Mouse (Mus musculus) stomach, postnatal 0 days (tissue): ENCODE results near the gene B230118H07Rik. TPM values are rescaled to one million over a fixed set of nuclear protein-coding genes. Genes with fewer than 3 reads are reported as not detected.

Source experiments
- ATAC-seq: fragments of 200-750 bp; cut with Nextera tagmentation; 2 replicates; pipeline ENCODE4 v1.8.0; 2017; ENCODE audit not compliant: low FRiP score, low TSS enrichment
- DNase-seq: peaks from one replicate; pipeline ENCODE4 v3.0.0-alpha.2; 2016; ENCODE audit warnings: low spot score
- H3K27ac ChIP-seq: fragments of 300-500 bp; sonication (generic); replicated peaks from 2 replicates; pipeline ENCODE4 v1.5.1; 2014; ENCODE audit warnings: mild to moderate bottlenecking, control low read depth
- H3K27me3 ChIP-seq: fragments of 300-500 bp; sonication (generic); 2 replicates; pipeline ENCODE4 v1.6.1; 2014; ENCODE audit warnings: low read length; ENCODE audit not compliant: control insufficient read depth, insufficient read depth
- H3K36me3 ChIP-seq: fragments of 300-500 bp; sonication (generic); 2 replicates; pipeline ENCODE4 v1.6.1; 2014; ENCODE audit warnings: low read length, mixed read lengths; ENCODE audit not compliant: control insufficient read depth, insufficient read depth
- H3K4me1 ChIP-seq: fragments of 300-500 bp; sonication (generic); replicated peaks from 2 replicates; pipeline ENCODE4 v1.6.1; 2014; ENCODE audit warnings: antibody characterized with exemption; ENCODE audit not compliant: control insufficient read depth, insufficient read depth
- H3K4me2 ChIP-seq: fragments of 300-500 bp; sonication (generic); replicated peaks from 2 replicates; pipeline ENCODE4 v1.6.1; 2014; ENCODE audit warnings: low read depth, mild to moderate bottlenecking, control low read depth, moderate library complexity
- H3K4me3 ChIP-seq: fragments of 300-500 bp; sonication (generic); 2 replicates; pipeline ENCODE4 v1.5.1; 2014; ENCODE audit warnings: low read depth, low read length, control low read depth
- H3K9ac ChIP-seq: fragments of 300-500 bp; sonication (generic); 2 replicates; pipeline ENCODE4 v1.6.1; 2014; ENCODE audit warnings: mild to moderate bottlenecking, low read length, control low read depth, mixed read lengths
- H3K9me3 ChIP-seq: fragments of 300-500 bp; sonication (generic); 2 replicates; pipeline ENCODE4 v1.6.1; 2016; ENCODE audit warnings: low read length; ENCODE audit not compliant: control insufficient read depth
- CTCF ChIP-seq: IDR thresholded peaks from 2 replicates; pipeline ENCODE4 v1.5.1; 2016; ENCODE audit warnings: antibody characterized with exemption, low read depth, mild to moderate bottlenecking, moderate library complexity
- EP300 ChIP-seq: optimal IDR thresholded peaks from 2 replicates; pipeline ENCODE3; 2016; ENCODE audit warnings: antibody characterized with exemption
- WGBS: fragments of 180-500 bp; shearing (Covaris S2); extraction: QIAGEN DNeasy Blood & Tissue Kit; methylation state at CpG from one replicate; pipeline ENCODE4 v1.1.7; 2014; 5-methylcytosine and 5-hydroxymethylcytosine counted together
- polyA plus RNA-seq: library from polyadenylated mRNA; unstranded; fragments of >200 nt; fragmentation: Nextera tagmentation; extraction: Ambion mirVana; gene quantifications from 2 replicates; pipeline ENCODE4 v1.2.1, GENCODE M21; 2015

The B230118H07Rik gene
- polyA plus RNA-seq, 1 experiment from 2014 or later = 36.5 TPM

DNA sequence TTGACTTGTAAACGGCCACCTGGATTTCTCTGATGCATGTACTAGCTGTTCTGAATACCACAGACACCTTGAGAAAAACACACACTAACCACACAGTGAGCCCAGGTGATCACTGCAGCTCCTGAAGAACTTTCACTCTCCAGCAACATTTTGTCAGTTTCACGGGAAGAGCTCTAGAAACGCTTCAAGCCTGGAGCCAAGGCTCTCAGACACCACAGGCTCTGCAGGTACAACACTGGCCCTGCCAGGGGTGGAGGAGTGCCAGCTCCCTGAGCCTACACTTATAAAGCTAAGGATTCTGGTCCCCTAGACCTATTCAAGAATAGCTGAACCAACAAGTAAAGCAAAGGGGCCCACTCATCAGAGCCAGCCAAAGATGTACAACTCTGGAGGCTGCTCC lies 67.9 kb downstream of the B230118H07Rik start:
- no peak for DNase-seq
- H3K4me1 ChIP-seq = no peaks in the 10 kb centered on the region
- WGBS = 82% methylated on average over 3 of the region's 3 CpGs
- H3K9ac ChIP-seq = no peak overlapping the region
- H3K36me3 ChIP-seq = no peaks in the 10 kb centered on the region
- no peaks in the 10 kb centered on the region for H3K9me3 ChIP-seq
- H3K4me3 ChIP-seq = no peak overlapping the region
- no peak overlapping the region for H3K4me2 ChIP-seq
- TF ChIP-seq EP300 (no peak), CTCF (no peak)
- ATAC-seq = no peak
- H3K27me3 ChIP-seq = no peaks in the 10 kb centered on the region
- no peak overlapping the region for H3K27ac ChIP-seq

DNA sequence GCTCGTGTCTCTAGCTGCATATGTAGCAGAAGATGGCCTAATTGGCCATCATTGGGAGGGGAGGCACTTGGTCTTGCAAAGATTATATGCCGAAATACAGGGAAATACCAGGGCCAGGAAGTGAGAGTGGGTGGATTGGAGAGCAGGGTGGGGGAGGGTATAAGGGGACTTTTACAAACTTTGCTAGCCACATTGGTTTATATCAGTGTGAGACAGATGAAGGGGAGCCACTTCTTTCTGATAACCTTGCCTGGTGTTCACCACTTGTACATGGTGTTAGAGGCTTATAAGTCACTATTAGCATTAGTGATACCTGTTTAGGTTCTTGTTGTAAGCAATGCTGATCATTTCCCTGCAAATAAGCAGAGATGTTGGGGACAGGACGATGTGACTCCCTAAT lies 68.4 kb downstream of the B230118H07Rik start:
- Histone ChIP-seq H3K9ac (no peak overlapping the region), H3K9me3 (no peaks in the 10 kb centered on the region), H3K27me3 (no peaks in the 10 kb centered on the region), H3K4me3 (no peak overlapping the region), H3K36me3 (no peaks in the 10 kb centered on the region), H3K4me1 (no peaks in the 10 kb centered on the region), H3K27ac (no peak overlapping the region), H3K4me2 (no peak overlapping the region)
- TF ChIP-seq CTCF (no peak), EP300 (no peak)
- DNase-seq (no peak), ATAC-seq (no peak)
- WGBS = 84% methylated on average over 3 of the region's 3 CpGs

DNA sequence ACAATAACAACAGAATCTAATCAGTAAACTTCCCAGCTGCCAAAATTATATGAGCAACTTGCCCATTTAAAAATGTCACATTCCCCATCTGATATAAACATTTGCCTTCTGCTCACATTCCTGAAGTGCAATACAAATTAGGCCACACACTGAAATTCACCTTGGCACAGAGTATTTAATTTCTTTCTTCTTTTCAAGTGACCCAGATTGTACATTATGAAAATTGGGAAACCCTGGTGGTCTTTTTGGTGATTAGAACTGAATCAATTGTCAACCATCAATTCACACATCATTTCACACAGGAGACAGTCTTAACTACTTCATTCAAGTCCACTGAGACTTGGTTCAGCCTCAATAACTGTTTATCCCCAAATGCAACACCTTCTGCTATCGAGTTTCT lies 68.9 kb downstream of the B230118H07Rik start:
- no peak overlapping the region for H3K9ac ChIP-seq
- no peaks in the 10 kb centered on the region for H3K36me3 ChIP-seq
- no peaks in the 10 kb centered on the region for H3K27me3 ChIP-seq
- WGBS = 82% methylated on average over 1 of the region's 1 CpGs
- H3K4me2 ChIP-seq = no peak overlapping the region
- no peak for DNase-seq
- ATAC-seq = no peak
- no peak overlapping the region for H3K27ac ChIP-seq
- H3K4me1 ChIP-seq = no peaks in the 10 kb centered on the region
- H3K4me3 ChIP-seq = no peak overlapping the region
- no peaks in the 10 kb centered on the region for H3K9me3 ChIP-seq
- TF ChIP-seq EP300 (no peak), CTCF (no peak)

DNA sequence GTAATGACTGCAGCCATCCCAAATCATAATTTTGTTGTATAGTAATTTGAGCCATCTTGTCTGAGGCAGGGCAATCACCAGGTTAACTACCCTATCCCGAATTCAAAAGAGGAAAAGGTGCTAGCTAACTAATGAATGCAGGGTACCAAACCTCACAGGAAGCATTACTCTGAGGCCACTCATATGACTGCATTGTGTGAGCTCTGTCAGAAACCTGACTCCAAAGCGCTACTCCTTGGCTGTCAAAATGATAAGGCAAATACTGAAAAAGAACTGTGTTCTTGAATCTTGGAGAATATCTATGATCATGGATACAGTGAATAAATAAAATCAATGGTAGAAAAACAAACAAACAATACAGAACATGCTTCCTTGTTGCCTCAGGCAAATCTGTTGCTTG lies 69.3 kb downstream of the B230118H07Rik start:
- Histone ChIP-seq H3K4me1 (no peaks in the 10 kb centered on the region), H3K27me3 (no peaks in the 10 kb centered on the region), H3K4me3 (no peak overlapping the region), H3K27ac (no peak overlapping the region), H3K9ac (no peak overlapping the region), H3K9me3 (no peaks in the 10 kb centered on the region), H3K4me2 (no peak overlapping the region), H3K36me3 (no peaks in the 10 kb centered on the region)
- no peak for ATAC-seq
- 76% methylated on average over 2 of the region's 2 CpGs for WGBS
- no peak for TF ChIP-seq EP300
- no peak for TF ChIP-seq CTCF
- no peak for DNase-seq

DNA sequence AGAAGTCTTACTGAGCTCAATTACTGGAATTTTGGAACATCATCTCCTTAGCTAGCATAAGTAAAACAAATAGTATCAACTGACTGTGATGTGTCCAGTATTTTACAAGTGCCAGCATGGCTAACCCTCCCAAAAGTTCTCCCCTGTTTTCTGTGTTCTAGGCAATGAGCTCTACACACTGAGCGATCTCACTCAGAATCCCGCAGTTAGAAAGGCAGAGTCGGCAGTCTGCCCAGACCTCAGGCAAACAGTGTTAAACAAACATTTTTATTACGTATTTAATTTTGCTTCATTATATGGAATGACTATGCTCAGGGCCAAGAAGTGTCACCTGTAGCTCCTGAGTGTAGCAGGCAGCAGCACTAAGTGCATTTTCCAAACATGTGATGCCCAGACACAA lies 72.1 kb downstream of the B230118H07Rik start:
- Histone ChIP-seq H3K27me3 (no peaks in the 10 kb centered on the region), H3K4me3 (no peak overlapping the region), H3K4me2 (no peak overlapping the region), H3K4me1 (no peaks in the 10 kb centered on the region), H3K27ac (no peak overlapping the region), H3K36me3 (no peaks in the 10 kb centered on the region), H3K9me3 (no peaks in the 10 kb centered on the region), H3K9ac (no peak overlapping the region)
- no peak for TF ChIP-seq EP300
- no peak for TF ChIP-seq CTCF
- no peak for ATAC-seq
- DNase-seq = peak; percentile 30
- 40% methylated on average over 4 of the region's 4 CpGs for WGBS

DNA sequence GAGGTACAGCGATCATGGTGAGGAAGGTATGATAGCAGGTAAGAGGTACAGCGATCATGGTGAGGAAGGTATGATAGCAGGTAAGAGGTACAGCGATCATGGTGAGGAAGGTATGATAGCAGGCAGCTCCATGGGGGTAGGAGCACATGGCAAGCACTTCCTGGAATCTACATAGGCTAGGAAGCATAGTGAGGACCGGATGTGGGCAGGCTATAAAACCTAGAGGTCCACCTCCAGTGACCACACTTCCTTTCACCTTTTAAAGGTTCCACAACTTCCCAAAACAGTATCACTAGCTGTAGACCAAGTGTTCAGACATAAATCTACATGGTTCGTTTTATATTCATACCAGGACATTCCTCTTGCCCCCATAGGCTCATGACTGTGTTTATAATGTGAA lies 80.1 kb downstream of the B230118H07Rik start:
- Histone ChIP-seq H3K9ac (no peak overlapping the region), H3K4me2 (no peak overlapping the region), H3K27me3 (no peaks in the 10 kb centered on the region), H3K36me3 (no peaks in the 10 kb centered on the region), H3K4me3 (no peak overlapping the region), H3K27ac (no peak overlapping the region), H3K4me1 (no peaks in the 10 kb centered on the region), H3K9me3 (no peaks in the 10 kb centered on the region)
- 75% methylated on average over 4 of the region's 5 CpGs for WGBS
- ATAC-seq (no peak), DNase-seq (no peak)
- TF ChIP-seq CTCF = no peak

DNA sequence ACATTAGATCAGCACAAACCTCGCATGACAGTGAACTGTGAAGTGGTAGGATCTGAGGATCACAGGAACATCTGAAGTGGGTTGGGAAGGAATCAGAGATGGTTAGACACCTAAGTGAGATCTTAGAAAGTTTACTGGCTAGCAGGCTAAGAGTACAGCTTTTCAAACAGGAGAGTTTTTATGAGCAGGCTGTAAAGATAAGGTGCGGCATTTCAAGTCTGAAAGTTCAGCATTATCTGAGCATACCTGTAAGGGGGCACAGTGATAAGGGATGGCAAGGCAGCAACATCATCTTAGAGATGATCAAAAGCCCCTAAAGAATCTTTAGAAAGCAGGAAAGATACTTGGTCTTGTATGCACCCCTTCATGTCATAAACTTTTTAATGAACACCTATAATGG lies 81.8 kb downstream of the B230118H07Rik start:
- TF ChIP-seq EP300 (no peak), CTCF (no peak)
- ATAC-seq = no peak
- no peaks in the 10 kb centered on the region for H3K4me1 ChIP-seq
- no peak overlapping the region for H3K4me2 ChIP-seq
- WGBS = 87% methylated on average over 2 of the region's 2 CpGs
- no peak overlapping the region for H3K9ac ChIP-seq
- no peaks in the 10 kb centered on the region for H3K9me3 ChIP-seq
- DNase-seq = no peak
- no peak overlapping the region for H3K27ac ChIP-seq
- no peaks in the 10 kb centered on the region for H3K27me3 ChIP-seq
- H3K36me3 ChIP-seq = no peaks in the 10 kb centered on the region
- no peak overlapping the region for H3K4me3 ChIP-seq
